Mouse (Mus musculus): ENCODE data around the gene 1110017D15Rik.

Gene 1110017D15Rik

DNA sequence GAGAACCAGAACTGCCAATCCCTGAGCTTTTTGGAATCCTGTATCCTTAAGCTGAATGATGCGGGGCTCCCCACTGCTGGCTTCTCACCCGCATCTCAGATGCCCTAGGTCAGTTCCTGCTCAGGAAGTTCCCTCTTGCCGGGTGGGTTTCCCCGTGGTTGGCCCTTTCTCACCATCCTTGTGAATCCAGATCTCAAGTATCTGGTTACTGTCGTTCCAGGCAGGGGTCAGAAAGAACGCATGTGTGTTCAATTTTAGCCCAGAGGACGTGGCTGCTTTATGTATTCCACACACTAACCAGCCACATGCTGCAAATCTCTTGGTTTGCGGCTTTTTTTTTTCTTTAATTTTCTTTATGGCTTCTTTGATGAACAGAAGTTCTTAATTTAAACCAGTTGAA, 3.4 kb downstream of the 1110017D15Rik start:
- in situ Hi-C loops (cut with MboI), result no loop called here

DNA sequence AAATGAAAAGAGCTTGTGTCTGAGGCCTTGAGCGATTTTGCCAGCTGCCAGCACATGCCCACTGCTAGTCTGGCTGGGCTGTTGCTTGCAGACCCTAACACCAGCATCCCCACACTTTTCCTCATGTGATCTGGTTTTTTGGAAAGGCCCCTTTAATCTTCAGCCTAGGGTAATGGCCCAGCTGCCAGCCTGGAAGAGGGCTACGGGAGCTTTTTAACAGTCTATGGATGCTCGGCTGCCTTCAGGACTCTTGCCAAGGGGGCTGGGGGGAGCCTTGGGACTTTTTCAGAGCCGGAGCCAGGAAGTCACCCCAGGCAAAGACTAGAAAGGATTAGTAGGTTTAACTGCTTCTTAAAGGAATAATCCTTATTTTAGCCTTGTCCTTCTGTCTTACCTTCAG, 3.8 kb downstream of the 1110017D15Rik start:
- in situ Hi-C loops (cut with MboI), result no loop called here

DNA sequence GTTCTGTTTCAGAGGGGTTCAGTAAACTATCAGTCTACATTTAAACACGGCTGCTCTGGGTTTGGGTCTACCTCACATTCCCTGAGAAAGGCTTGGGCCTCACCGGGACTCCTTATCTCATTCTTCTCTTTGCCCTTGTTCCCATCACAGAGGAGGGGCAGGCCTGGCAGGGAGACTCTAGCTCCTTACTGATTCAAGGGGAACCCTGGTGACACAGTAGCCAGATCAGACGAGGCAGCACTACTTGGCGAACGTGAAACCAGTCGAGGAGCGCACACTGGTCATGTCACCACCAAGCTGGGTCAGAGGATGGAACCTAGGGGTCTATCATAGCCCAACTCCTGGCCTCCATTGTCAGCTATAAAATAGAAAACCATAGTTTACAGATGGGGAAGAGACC, 9.1 kb downstream of the 1110017D15Rik start:
- in situ Hi-C loops (cut with MboI), result no loop called here

DNA sequence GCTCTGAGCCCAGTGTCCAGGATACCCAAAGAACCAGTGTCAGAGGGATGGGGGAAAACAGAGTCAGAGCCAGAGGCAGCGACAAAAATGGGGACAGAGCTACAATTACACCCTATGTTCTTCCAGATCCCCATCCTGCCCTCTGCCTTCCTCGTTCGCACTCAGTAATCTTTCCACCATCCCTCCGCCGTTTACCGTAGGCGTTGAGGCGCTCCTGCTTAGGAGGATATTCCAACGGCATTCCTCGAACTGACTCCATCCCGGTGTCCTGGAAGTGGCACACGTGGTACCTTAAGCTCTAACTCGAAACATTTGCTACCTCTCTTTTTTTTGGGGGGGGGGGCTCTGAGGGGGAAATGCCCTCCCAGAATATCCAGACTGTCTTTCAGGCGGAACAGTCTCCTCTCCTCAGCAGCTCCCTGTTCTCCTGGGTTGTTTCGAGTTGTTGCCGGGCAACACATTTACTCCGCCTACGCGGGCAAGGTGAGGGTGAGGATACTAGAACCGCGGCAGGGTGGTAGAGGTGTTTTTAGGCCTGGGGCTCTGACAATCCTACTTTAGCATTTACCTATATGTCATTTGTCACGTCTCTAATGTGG, 9.7 kb downstream of the 1110017D15Rik start:
- in situ Hi-C loops (cut with MboI), result no loop called here

DNA sequence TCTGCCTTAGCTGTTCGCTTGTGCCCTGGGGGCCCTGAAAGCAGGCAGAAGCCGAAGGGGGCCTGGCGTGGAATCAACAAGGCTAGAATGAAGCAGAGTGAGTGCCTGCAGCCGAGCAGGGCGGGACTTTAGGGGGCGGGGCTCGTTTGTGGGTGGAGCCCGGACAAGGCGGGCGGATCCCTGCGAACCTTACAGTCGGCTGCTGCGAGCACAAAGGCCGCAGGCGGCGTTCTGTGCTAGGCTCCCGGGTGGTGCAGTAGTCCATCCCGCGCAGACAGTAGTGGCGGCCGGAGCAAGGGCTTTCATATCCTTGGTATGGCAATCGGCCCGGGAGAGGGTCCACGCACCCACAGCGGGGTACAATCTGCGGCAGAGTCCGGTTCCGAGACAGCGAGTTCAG, 10.2 kb downstream of the 1110017D15Rik start:
- in situ Hi-C loops (cut with MboI), result no loop called here

DNA sequence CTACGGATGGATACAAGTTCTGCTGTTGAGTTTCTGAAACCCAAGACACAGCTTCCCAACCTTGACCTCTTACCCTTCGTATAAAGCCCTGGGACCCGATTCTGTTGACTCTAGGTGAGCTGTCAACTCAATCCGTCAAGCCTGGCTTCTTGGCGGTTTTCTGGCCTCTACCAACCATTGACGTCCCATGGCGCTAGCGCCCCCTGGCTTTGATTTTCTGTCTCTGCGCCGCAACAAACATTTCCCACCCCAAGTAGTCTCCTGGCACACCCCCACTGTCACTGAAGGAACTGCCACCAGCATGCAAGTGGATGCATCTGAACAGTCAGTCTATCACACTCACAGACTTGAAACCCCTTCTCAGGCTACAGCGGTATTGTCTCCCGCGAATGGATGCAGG, 11.0 kb downstream of the 1110017D15Rik start:
- in situ Hi-C loops (cut with MboI), result no loop called here

DNA sequence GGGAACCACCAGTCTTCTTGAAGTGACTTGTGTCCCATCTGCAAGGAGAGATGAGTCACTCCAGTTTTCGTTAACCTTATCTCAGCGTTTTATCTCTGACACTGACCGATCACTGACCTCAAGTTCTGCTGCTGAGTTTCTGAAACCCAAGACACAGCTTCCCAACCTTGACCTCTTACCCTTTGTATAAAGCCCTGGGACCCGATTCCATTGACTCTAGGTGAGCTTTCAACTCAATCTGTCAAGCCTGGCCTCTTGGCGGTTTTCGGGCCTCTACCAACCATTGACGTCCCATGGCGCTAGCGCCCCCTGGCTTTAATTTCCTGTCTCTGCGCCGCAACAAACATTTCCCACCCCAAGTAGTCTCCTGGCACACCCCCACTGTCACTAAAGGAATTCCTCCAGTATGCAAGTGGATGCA, 12.0 kb downstream of the 1110017D15Rik start:
- in situ Hi-C loops (cut with MboI), result no loop called here

DNA sequence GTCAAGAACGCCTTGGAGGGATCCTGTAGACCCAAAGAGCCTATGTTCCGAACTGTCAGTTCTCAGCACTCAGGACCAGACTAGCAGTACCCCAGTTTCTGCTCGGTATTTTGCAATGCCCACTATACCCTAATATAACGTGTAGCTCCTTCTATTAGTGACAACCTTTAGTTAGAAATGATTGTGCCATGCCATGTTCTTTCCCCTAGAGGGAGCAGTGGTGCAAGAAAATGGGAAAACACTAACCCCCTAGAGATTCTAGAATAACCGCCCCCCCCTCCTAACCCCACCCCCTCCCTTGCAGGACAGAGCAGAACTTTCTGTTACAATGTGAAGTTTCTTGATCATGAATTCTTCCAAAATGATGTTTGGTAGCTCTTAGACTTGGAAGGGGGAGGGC, 12.8 kb downstream of the 1110017D15Rik start:
- in situ Hi-C loops (cut with MboI), result no loop called here

DNA sequence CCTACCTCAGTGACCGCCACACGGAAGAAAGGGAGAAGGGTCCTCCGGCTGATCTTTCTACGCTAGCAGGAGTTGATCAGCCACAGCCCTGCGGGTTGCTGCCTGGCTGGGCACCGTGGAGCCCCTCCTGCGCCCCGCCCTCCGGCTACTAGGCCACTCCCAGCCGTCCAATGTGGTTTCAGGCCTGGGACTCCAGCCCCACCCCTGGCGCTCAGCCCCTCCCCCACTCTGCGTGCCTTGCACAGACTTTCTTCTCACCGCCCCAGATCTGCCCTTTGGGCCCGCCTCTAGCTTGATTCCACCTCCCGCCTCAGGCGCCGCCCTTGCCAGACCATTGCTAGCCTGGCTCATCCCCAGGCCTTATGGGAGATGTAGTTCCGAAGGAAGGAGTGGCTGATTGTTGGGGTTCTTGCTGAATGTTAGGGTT, 14.1 kb downstream of the 1110017D15Rik start, which contains the start of gene AI464131:
Gene AI464131, minus strand, starts transcription at position 91 of the 427 bp plus-strand sequence.
- in situ Hi-C loops (cut with MboI), result no loop called here

DNA sequence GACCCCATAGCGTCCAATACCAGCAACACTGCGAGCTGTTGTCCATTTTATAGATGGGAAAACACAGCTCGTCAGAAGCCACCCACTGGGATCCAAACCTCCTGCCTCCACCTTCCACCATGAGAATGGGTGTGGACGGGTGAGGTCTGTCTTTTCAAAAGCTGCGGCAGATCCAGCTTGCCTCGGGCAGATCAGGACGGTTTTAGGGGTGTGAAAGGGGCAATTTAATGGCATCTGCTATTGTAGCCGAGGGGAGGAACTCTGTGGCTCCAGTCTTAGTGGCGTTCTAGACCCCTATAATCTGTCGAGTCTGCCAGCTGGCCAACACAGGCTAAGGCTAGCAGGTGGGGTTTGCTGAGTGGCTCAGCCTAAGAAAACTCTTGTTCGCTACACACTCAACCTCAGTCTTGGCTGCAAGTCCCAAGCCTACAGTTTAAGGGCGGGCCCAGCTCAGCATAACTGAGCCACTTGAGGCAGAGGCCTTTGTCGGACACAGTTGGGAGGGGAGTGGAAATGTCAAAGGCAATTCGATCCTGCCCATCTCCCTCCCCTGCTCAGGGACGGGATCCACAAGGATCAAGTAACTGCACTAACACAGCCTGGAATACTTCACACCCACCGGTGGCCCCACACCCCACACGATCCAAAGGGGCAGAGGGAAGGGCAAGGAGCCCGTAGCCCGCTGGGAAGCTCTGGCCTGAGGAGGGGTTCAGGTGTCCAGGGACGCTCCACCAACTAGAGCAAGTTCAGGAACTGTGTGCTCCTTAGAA, 14.8 kb downstream of the 1110017D15Rik start:
- in situ Hi-C loops (cut with MboI), result no loop called here

DNA sequence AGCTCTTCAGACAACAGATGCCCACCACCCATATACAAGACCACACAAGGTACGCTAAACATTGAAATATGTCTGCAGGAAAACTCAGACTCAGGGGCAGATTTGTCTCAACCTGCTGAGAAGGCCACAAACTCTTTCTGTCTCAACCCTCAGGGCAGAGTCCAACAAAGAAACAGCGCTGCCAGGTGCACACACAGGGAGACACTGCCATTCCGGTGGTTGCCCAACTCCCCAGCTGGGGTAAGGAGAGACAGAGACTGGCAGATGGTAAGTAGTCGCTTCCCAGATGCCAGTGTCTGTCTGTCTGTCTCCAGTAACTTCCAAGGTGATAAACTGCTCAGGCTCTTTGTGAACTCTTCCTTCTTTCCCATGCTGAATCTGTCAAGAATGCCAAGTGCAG, 16.3 kb downstream of the 1110017D15Rik start:
- in situ Hi-C loops (cut with MboI), result no loop called here

DNA sequence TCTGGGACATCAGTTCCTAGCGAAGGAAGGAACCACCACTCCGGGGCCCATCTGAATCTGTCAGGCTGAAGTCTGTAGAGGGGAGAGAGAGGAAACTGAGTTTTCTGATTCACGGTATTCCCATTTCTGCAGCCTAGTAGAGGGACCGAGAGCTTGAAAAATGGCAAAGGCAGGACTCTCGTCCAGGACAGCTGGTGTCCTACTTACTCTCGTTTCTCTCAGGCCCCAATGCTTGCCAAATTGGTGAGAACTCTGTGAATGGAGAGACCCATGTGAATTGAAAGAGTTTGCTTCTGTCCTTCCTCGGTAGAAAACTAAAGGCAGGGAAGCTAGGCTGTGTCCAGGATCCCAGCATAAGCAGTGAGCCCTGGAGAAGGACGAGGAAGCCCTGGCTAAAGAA, 17.5 kb downstream of the 1110017D15Rik start:
- in situ Hi-C loops (cut with MboI), result no loop called here

DNA sequence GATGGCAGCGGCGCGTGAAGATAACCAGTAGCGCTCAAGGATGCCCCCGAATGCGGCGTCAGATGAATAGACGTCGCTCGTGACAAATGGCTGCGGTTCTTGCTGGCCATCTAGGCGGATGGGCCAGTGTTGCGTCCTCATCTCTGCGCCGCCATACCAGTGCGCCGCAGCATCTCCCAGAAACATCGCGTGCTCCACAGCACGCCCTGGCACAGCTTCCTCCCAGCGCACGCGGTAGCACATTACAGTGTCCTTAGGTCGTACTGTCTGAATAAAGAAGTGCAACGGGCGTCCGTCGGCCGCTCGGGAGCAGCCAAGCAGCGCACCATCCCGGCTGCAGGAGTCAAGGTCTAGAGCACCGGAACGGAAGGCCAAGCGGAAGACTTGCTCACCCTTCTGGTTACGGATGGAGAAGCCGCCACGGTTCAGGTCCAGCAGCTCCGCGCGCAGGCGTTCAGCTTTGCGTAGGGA, 18.2 kb downstream of the 1110017D15Rik start:
- in situ Hi-C loops (cut with MboI), result no loop called here

DNA sequence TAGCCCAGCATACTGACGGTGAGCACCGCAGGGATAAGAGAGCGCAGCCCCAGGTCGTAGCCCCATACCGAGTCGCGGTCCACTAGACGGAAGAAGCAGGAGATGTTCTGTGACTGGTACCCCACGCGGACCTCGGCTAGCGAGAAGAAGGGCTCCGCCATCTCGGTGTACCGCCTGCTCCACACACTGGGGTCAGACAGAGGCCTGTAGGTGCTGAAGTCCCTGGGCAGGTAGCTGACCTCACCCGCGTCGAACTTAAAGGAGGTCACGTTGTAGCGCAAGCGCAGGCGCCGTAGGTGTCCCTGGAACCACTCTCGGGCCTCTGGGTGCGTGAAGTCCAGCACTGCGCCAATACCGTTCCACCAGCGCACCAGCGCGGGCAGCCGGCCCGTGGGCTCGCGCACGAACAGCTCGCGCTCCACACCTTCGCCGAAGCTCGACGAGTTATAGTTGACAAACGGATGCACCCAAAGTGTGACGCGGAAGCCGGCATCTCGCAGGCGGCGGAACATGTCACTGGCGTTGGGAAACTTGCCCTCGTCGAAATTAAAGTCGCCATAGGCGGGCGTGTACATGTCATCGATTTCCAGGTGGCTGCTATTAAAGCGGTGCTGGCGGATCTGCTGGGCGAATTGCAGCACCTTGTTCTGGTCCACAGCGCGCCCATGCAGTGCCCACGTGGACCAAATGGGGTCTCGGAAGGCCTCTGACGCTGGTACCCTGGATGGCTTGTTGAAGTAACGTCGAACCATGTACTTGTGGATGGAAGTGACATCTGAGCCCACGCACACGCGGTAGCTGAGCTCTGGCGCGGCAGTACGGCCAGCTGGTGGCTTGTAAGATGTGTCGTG, 18.9 kb downstream of the 1110017D15Rik start:
- in situ Hi-C loops (cut with MboI), result no loop called here

DNA sequence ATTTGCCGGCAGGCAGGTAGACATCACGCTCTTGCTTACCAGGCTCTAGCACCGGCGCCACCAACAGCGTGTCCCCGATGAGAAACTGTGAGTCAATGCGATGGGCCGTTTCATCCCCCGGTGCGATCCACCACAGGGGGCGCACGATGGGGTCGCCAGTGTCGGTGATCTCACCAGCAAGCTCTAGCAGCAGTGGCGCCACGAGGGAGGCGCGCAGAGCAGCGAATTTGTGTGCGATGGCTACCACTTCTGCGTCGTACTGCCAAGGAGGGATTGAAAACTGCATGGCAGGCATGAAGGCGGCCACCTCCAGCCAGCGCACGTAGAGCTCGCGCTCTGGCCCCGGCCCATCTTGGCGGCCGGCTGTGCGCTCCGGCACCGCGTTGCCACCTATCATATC, 19.6 kb downstream of the 1110017D15Rik start:
- in situ Hi-C loops (cut with MboI), result no loop called here

DNA sequence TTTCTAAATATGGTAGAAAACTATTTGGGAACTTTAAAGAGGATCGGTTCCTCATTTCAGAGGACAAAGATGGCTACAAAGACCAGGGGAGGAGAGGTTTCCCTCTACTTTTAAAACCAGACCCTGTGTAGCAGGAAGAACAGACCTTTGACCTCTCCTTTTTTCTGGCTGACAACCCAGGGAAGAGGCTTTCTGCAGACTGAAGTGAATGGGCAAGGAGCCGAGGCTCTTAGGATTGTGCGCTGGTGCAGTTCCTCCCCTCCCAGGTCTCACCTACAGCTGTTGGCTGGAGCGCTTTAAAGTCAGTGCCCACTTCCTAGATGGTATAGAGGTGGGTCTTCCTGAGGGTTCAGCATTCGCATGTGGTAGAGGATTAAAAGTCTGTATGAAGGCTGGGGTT, 20.1 kb downstream of the 1110017D15Rik start:
- in situ Hi-C loops (cut with MboI), result no loop called here

DNA sequence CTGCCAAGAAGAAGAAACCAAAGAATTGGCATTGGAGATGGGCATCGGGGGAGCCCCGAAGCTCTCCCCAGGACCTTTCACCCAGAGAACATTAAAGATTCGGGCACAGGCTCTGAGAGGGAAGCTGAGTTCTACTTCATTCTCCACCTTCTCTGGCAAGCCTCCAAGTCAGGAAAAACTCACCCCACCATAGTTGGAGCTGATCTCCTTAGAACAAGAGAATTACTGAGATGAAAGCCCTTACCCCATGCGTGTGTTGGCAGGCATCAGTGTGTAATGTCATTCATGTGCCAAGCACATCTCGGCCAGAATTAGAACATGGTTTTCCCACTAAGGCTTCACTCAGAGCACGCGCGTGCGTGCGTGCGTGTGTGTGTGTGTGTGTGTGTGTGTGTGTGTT, 21.3 kb downstream of the 1110017D15Rik start:
- in situ Hi-C loops (cut with MboI), result no loop called here

DNA sequence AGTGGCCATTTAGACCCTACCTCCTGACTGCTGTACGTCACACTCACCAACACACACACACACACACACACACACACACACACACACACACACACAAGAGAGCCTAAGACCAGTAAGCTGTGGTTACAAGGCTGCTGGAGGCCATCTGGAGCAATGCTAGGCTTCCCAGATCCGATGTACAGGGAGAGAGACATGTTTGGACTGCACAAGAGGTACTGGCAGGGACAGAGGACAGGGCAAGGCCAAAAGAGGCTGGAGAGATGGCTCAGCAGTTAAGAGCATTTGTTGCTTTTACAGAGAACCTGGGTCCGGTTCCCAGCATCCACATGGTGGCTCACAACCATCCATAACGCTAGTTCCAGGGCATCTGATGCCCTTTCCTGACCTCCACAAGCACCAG, 22.1 kb downstream of the 1110017D15Rik start:
- in situ Hi-C loops (cut with MboI), result no loop called here

DNA sequence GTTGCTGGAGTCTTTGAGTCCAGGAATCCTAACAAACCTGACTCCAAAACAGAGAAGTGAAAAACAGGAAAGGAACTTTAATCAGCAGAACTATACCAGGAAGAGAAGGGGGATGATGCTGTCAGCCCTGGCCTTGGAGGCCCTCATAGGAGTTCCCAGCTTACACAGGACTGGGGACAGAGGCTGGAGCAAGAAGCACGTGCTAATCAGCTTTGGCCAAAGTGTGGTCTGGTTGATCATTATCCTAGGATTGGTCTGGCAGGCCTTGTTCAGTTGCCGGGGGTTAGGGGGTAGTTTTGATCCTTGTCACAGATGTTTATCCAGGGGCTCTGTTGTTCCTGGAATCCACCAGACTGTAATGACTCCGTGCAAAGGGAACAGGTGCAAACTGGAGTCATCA, 22.8 kb downstream of the 1110017D15Rik start:
- in situ Hi-C loops (cut with MboI), result no loop called here

DNA sequence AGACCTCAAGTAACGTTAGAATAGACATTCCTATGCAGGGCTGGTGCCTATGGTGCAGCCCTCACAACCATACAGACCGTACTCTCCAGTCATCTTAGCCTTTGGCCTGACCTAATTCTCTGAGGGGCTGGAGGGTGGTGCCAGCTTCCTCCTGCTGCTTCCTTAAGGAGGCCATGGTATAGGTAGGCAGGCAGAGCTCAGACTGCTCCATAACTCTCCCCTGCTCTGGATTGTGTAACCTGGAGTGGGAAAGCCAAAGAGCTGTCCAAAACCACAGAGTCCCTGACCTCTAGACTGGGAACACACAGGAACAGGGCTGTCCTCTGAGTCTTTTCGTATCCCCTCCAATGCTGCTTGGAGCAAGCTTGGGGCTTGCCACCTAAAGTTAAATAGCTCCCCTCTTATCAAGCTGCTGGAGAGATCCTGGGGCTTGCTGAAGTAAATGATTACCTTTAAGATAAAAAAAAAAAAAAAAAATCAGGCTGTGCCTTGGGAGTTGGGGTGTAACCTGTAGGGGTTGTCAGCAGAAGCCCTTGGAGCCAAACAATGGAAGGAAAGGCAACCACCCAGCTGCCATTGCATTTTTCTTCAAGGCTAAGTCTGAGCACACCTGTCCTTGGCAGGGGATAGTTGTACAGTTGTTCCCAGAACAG, 23.5 kb downstream of the 1110017D15Rik start:
- in situ Hi-C loops (cut with MboI), result no loop called here

DNA sequence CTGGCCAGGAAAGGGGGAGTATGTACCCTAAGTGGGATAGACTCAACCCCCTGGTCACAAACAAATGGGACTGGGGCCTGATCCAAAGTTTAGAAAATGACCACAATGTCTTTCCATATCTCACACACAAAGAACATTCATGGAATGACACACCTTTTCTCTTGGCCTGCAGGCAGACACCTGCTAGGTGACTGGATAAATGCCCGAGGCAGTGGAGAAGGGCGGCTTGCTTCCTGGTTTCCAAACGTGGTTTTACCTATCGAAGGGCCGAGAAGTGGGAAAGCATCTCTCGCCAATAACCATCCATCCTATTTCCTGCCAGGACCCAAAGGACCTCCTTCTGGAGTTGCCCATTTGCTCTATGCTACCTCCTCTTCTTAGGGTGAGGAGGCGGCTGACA, 24.2 kb downstream of the 1110017D15Rik start:
- in situ Hi-C loops (cut with MboI), result no loop called here

DNA sequence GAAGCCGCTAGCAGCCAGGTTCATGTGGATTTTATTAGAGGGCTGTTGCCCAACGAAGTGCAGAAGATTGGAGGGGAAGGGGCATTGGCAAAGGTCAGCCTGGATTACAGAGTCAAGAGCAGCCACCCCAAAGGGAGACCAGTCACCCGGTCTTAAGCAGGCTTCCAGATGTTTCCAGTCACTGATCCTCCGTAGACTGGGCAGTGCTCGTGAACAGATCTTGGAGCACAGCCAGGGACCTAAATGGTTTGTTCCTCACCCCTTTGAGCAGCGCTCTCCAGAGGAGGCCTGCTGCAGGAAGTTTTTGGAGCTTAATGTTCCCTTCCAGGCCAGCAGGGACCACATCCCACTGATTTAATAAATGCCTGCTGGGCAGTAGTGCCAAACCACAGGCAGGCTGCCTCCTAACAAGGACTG, 35.5 kb downstream of the 1110017D15Rik start:
- in situ Hi-C loops (cut with MboI), result no loop called here

Data from mature B cell (primary cell).